Mouse (Mus musculus) adrenal gland, postnatal 0 days (tissue): Measurements from ENCODE around the gene Tspan31. TPM values are rescaled to one million over a fixed set of nuclear protein-coding genes. Genes with fewer than 3 reads are reported as not detected.

ENCODE experiments used
- polyA plus RNA-seq: library from polyadenylated mRNA; unstranded; fragments of >200 nt; fragmentation: Nextera tagmentation; extraction: Ambion mirVana; gene quantifications from 2 replicates; pipeline ENCODE4 v1.2.1, GENCODE M21; 2015

The Tspan31 gene
- 127 and 168 TPM in 2 replicates for polyA plus RNA-seq

DNA sequence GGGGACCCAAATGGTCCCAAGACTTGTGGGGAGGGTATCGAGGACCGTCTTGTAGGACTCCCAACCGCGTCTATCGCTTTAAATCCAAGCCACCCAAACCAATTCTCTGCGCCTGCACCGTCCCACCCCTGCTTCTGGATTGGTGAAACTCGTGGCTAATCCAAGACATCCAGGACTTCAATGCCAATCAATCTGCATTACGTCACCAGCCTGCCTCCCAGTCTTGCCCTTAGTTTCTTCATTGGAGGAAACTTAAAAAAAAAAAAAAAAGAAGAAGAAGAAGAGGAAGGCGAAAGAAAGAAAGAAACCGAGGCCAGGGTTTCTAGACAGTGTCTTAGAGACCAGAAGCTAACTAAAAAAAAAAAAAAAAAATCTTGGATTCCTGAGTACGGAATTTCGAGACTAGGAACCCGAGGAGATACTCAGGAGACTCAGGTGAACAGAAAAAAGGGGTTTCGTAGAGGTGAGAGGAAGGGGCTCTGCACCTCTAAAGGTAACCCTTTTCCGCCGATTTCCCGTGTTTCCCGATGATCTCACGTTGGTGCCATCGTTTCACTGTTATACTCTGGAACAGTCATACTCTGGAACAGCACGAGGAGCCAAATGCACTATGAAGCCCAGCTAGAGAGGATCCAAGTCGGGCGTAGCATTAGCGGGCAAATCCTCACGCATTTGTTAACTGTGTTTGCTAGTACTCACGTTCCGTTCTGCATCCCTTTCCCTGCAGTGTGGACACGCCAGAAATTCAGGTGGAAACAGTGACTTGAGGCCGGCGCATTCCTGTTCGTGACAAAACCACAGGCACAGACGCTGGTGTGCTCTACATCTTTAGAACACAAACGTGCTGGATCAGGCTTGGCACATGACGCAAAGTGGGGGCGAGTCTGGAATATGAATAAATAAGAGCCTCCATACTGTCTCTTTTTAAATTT, at the start of gene Tspan31:
Gene Tspan31, minus strand, starts transcription at position 75 of the 932 bp plus-strand sequence.

DNA sequence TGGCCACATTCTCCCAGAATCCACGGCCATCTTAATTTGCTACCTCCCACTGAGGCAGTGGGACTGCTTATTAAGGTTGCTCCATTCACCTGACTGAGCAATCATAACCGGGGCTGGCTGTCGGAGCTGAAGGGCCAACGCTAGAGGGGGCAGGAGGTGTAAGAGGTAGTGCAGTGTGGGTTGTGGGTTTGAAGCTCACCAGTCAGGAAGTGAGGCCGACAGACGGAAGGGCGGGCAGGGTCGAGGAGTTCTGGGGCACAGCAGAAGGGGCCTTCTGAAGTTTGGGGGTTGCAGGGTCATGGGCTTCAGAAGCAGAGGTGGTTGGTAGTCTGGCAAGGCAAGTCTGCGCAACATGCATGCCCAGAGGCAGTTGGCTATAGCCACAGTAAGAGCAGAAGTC, 5.0 kb upstream of the Tspan31 start, which contains the start of gene Agap2:
Gene Agap2, plus strand, starts transcription at position 205 of the 400 bp plus-strand sequence.

DNA sequence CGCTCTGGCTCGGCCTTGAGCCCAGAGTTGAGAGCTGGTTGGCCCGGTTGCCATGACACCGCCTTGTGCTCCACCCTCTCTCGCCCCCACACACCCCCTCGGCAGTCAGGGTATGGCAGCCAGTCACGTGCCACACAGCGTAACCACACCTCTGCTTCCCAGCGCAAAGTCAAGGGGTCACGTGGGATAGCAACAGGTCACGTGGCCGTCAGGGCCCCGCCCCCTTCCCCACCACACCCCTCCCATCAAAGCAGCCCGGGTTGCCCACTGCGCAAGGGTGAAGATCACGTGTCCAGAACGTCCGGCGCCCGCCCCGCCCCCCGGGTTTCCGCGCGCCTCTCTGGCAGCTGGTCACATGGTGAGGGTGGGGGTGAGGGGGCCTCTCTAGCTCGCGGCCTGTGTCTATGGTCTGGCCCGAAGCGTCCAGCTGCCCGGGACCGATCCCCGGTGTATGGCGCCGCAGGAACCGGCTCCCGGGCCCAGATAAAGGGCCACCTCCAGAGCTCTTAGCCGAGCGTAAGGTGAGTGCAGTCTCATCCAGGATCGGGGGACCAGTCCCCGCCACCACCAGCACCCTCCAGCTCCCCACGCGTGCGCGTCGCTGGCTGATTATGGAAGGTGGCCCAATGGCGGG, 6.7 kb downstream of the Tspan31 start, which contains the start of gene Cdk4:
Gene Cdk4, plus strand, starts transcription at position 296 of the 634 bp plus-strand sequence.

DNA sequence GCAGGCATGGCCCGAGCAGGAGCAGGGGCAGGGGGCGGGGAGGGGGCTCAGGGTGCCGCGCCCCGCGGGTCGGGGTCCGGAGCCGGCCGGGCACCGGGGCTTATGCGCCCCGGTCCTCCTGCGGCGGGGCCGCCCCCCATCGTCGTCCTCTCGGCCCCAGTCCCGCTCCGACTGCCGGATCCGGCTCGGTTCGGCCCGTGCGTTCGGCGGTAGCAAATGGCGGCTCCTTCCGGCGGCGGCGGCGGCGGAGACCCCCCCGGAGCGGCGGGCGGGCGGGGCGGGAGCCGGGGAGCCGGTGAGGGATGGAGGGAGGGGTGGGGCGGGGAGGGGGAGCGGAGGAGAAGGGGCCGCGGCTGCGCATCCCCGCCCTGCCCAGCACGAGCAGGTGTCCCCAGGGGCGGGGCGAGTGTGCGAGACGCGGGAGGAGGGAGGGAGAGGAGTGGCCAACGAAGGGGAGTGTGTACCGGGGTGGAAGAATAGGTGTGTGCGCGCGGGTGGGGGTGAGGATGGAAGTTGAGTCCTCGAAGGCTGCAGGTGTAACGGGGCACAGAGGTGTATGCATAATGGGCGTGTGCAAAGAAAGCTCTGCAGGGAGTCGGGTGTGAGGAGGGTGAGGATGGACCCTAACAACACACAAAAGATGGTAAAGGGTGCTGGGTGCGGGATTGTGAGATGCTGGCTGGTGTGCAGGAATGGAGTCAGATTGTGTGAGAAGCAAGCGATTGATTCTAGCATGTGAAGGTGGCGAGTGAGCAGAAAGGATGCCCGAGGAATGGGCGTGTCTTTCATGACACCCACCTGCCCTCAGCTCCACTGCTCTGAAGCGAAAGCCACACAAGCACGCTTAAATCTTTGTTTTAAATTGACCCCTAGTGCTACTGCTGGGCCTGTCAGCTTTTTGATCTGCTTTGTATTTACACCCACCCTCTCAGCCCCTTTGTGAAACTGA, 9.8 kb downstream of the Tspan31 start, which contains the start of gene March9:
Gene March9, minus strand, starts transcription at position 217 of the 949 bp plus-strand sequence.

DNA sequence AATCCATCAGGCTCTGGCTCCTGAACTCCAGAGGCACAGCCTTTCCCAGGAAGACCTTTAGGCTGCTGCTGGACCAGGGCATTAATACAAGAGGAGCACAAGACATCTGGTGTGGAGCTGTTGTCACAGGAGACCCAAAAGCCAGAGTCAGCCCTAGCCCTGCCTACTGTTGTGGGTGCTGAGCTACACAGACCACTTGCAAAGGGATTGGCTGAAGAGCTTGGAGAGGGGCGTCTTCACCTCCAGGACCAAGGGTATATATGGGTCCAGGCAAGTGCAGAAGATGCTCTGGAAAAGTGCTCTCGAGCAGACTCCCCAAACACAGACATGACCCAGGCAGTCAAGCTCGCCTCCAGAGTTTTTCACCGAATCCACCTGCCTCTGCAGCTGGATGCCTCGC, 22.1 kb downstream of the Tspan31 start, which contains the start of gene Cyp27b1:
Gene Cyp27b1, plus strand, starts transcription at position 297 of the 400 bp plus-strand sequence.

DNA sequence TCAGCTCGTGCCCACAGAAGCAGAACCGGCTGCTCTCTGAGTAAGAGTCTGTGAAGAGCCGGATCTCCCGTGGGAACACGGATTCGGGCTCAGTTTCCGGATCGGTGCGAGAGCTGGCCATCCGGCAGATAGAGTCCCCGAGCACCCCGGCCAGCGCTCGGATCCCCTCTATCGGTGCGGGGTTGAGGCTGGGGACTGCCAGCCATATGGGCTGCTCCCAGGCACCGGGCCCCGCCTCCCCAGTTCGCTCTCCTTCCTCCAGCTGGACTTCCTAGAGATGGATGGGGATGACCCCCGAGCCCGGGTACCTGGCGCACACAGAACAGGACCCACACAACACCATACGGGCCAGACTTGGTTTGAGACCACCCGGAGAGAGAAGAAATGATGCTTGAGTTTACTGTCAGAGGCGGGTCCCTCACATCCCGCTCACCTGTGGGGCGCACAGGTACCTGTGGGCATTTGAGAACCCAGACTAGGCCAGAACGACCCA, 28.7 kb downstream of the Tspan31 start, which contains the start of the genes Mettl1 and Eef1akmt3:
Gene Mettl1, plus strand, starts transcription at position 141 of the 493 bp plus-strand sequence.
Gene Eef1akmt3, minus strand, starts transcription at position 240 of the 493 bp plus-strand sequence.

DNA sequence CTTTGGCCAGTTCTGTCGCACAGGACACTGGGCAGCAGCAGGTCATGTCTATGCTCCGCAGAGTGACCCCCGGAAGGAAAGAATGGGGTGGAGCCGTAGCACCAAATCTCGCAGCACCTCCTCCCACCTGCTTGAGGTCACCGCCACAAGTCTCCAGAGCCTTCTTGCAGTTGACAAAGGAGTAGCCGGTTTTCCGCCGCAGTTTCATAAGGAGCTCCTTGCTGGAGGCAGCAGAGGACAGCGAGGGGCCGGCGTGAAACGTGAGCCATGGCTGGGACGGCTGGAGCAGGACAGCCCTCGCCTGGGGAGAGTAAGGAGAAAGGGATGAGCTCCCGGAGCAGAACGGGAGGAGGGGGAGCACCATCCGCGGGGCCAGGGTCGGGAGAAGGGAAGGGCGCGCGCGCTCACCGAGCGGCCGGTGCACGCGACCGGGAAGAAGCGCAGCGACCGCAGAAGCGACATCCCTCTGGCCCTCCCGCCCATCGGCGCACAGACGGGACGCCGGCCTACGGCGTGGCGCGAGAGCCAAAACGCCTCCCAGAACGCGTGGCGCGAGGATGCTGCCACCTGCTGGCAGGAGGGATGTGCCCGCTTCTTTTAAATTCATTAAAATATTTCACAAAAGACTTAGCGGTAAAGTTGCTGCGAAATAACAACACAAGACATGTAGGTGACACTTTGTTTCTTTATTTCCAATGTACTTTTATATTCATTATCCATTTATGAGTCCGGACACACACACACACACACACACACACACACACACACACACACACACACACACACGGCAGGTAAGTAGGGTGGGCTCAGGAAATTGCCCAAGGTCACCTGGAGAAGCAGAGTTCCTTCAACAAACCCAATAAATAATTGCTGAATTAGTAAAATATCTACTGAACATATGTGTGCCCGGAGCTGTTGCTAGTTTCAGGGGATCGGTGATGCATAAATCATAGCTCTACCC, 39.4 kb downstream of the Tspan31 start, which contains the start of gene Tsfm:
Gene Tsfm, minus strand, starts transcription at position 505 of the 961 bp plus-strand sequence.

Other genes starting within 250 kb of the Tspan31 start
- gene Atp23, start 168.9 kb downstream of the Tspan31 start, polyA plus RNA-seq: 15.3 and 24.1 TPM in 2 replicates
- 47.7 and 54.5 TPM in 2 replicates for gene Ctdsp2, start 91.5 kb downstream of the Tspan31 start, polyA plus RNA-seq
- 0.22 and 0.69 TPM in 2 replicates for gene Avil, start 69.6 kb downstream of the Tspan31 start, polyA plus RNA-seq
- gene Tsfm, start 39.4 kb downstream of the Tspan31 start, polyA plus RNA-seq: 48.6 and 93.0 TPM in 2 replicates
- 21.1 and 31.5 TPM in 2 replicates for gene Mettl1, start 28.9 kb downstream of the Tspan31 start, polyA plus RNA-seq
- 0.05 and 0.15 TPM in 2 replicates for gene Eef1akmt3, start 28.8 kb downstream of the Tspan31 start, polyA plus RNA-seq
- gene Cyp27b1, start 22.0 kb downstream of the Tspan31 start, polyA plus RNA-seq: 0.25 and 0.30 TPM in 2 replicates
- 0.98 and 1.1 TPM in 2 replicates for gene March9, start 10.1 kb downstream of the Tspan31 start, polyA plus RNA-seq
- gene Cdk4, start 6.7 kb downstream of the Tspan31 start, polyA plus RNA-seq: 454 and 569 TPM in 2 replicates
- gene Agap2, start 5.0 kb upstream of the Tspan31 start, polyA plus RNA-seq: 0.20 and 0.39 TPM in 2 replicates
- 70.0 and 115 TPM in 2 replicates for gene Os9, start 50.9 kb upstream of the Tspan31 start, polyA plus RNA-seq
- 8.3 and 11.5 TPM in 2 replicates for gene B4galnt1, start 95.0 kb upstream of the Tspan31 start, polyA plus RNA-seq
- 0.77 and 1.5 TPM in 2 replicates for gene Slc26a10, start 110.4 kb upstream of the Tspan31 start, polyA plus RNA-seq
- gene Arhgef25, start 119.8 kb upstream of the Tspan31 start, polyA plus RNA-seq: 26.9 and 37.1 TPM in 2 replicates
- 71.2 and 89.3 TPM in 2 replicates for gene Dtx3, start 125.5 kb upstream of the Tspan31 start, polyA plus RNA-seq
- 20.1 and 31.2 TPM in 2 replicates for gene Pip4k2c, start 141.3 kb upstream of the Tspan31 start, polyA plus RNA-seq
- 9.4 and 28.5 TPM in 2 replicates for gene Kif5a, start 193.1 kb upstream of the Tspan31 start, polyA plus RNA-seq
- 179 and 189 TPM in 2 replicates for gene Dctn2, start 196.1 kb upstream of the Tspan31 start, polyA plus RNA-seq
- gene Mbd6, start 218.8 kb upstream of the Tspan31 start, polyA plus RNA-seq: 8.1 and 10.8 TPM in 2 replicates
- 74.6 and 97.2 TPM in 2 replicates for gene Mars, start 241.5 kb upstream of the Tspan31 start, polyA plus RNA-seq